Mouse (Mus musculus): ENCODE results near the gene Znhit3. TPM values are rescaled to one million over a fixed set of nuclear protein-coding genes. Genes with fewer than 3 reads are reported as not detected.

Gene Znhit3
- polyA plus RNA-seq, 1 experiment from 2014 or later = 27.9 TPM

DNA sequence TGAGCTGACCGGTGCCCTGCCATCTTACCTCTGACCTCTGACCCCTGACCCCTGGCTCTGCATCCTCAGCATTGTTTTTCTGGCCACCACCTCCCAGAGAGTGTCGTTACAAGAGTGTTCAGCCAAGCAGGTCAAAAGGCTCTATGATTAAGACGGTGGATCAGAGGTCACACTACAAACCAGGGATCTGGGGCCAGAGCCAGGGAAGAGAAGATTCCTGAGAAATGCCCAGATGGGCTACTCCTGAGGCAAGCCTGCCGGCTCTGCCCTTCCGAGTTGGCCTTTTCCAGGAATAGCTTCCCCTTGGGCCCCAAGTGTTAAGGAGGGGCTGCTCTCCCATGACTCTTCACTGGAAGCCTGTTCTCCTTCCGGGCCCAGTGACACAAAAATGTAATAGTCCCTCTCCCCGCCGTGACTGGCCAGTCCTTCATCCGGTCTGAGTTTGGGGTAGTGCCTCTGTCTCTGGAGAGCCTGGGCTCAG is 43.6 kb upstream of the Znhit3 start:
- 8% methylated on average over 9 of the region's 9 CpGs for WGBS
- peak; percentile 19 for DNase-seq (ENCODE audit: low spot score)
- peak; percentile 31; the same call in 1 of the 2 replicates for ATAC-seq (ENCODE audit: low FRiP score, low TSS enrichment)
- Histone ChIP-seq H3K27ac (replicated peaks) (no peak overlapping the region), H3K4me3 (ENCODE audit: low read depth, low read length) (no peak overlapping the region), H3K9ac (ENCODE audit: low read length) (no peak overlapping the region), H3K36me3 (ENCODE audit: control insufficient read depth, insufficient read depth, low read length) (no peaks in the 10 kb centered on the region), H3K9me3 (ENCODE audit: control insufficient read depth, low read length) (no peaks in the 10 kb centered on the region), H3K4me2 (replicated peaks; ENCODE audit: low read depth) (no peak overlapping the region), H3K4me1 (replicated peaks; ENCODE audit: control insufficient read depth, insufficient read depth) (0 out of 2 replicates have a peak, but pooled peaks cover 2% of the 10 kb centered on the region), H3K27me3 (ENCODE audit: control insufficient read depth, insufficient read depth, low read length) (no peaks in the 10 kb centered on the region)
- TF ChIP-seq EP300 (optimal IDR thresholded peaks at IDR 0.05) (no peak), CTCF (IDR thresholded peaks at IDR 0.05; ENCODE audit: low read depth) (no peak)

DNA sequence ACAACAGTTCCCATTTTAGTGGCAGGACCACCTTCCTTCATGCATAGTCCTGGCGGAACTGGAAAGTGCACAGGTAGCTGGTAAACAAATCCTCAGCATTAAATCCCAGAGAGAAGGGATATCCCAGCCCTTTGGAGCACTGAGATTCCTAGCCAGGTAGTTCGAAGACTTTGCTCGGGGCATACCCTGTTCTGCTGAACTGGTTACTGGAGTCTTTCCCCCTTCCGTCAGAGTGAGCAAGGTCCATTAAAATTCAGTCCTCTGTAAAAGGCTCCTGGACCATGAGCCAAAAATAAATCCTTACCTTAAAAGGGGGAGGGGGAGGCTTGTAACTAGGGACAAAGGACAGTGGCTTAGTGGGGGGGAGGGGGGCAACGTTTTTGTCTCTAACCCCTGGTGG is 43.0 kb upstream of the Znhit3 start:
- WGBS = 31% methylated on average over 5 of the region's 5 CpGs
- Histone ChIP-seq H3K4me3 (ENCODE audit: low read depth, low read length) (no peak overlapping the region), H3K36me3 (ENCODE audit: control insufficient read depth, insufficient read depth, low read length) (no peaks in the 10 kb centered on the region), H3K4me2 (replicated peaks; ENCODE audit: low read depth) (no peak overlapping the region), H3K9me3 (ENCODE audit: control insufficient read depth, low read length) (no peaks in the 10 kb centered on the region), H3K27ac (replicated peaks) (no peak overlapping the region), H3K9ac (ENCODE audit: low read length) (no peak overlapping the region), H3K27me3 (ENCODE audit: control insufficient read depth, insufficient read depth, low read length) (no peaks in the 10 kb centered on the region), H3K4me1 (replicated peaks; ENCODE audit: control insufficient read depth, insufficient read depth) (0 out of 2 replicates have a peak, but pooled peaks cover 2% of the 10 kb centered on the region)
- ATAC-seq (ENCODE audit: low FRiP score, low TSS enrichment) = no peak
- no peak for DNase-seq (ENCODE audit: low spot score)
- TF ChIP-seq CTCF (IDR thresholded peaks at IDR 0.05; ENCODE audit: low read depth) (no peak), EP300 (optimal IDR thresholded peaks at IDR 0.05) (no peak)

DNA sequence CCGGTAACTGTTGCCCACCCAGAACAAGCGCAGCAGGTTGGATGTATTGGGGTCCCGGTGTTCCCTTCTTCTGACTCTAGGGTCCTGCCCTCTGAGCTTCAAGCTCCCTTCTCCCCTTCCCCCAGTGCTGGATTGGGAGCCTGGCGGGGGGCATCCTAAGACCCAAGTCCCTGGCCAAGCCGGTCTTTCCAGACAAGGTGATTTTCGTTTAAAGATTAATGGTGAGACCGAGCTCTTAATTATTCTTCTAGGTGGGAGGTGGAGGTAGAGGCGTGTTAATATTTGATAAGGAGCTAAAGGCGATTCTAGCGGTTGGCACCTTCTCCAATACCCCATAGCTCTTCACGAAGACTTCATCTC is 42.1 kb upstream of the Znhit3 start:
- no peak overlapping the region for H3K27ac ChIP-seq (replicated peaks)
- H3K27me3 ChIP-seq (ENCODE audit: control insufficient read depth, insufficient read depth, low read length) = no peaks in the 10 kb centered on the region
- WGBS = 2% methylated on average over 11 of the region's 11 CpGs
- H3K9me3 ChIP-seq (ENCODE audit: control insufficient read depth, low read length) = no peaks in the 10 kb centered on the region
- no peak overlapping the region for H3K4me3 ChIP-seq (ENCODE audit: low read depth, low read length)
- no peaks in the 10 kb centered on the region for H3K36me3 ChIP-seq (ENCODE audit: control insufficient read depth, insufficient read depth, low read length)
- DNase-seq (ENCODE audit: low spot score) (no peak), ATAC-seq (ENCODE audit: low FRiP score, low TSS enrichment) (no peak)
- no peak for TF ChIP-seq EP300 (optimal IDR thresholded peaks at IDR 0.05)
- TF ChIP-seq CTCF (IDR thresholded peaks at IDR 0.05; ENCODE audit: low read depth) = no peak
- 0 out of 2 replicates have a peak, but pooled peaks cover 2% of the 10 kb centered on the region for H3K4me1 ChIP-seq (replicated peaks; ENCODE audit: control insufficient read depth, insufficient read depth)
- H3K4me2 ChIP-seq (replicated peaks; ENCODE audit: low read depth) = no peak overlapping the region
- no peak overlapping the region for H3K9ac ChIP-seq (ENCODE audit: low read length)

DNA sequence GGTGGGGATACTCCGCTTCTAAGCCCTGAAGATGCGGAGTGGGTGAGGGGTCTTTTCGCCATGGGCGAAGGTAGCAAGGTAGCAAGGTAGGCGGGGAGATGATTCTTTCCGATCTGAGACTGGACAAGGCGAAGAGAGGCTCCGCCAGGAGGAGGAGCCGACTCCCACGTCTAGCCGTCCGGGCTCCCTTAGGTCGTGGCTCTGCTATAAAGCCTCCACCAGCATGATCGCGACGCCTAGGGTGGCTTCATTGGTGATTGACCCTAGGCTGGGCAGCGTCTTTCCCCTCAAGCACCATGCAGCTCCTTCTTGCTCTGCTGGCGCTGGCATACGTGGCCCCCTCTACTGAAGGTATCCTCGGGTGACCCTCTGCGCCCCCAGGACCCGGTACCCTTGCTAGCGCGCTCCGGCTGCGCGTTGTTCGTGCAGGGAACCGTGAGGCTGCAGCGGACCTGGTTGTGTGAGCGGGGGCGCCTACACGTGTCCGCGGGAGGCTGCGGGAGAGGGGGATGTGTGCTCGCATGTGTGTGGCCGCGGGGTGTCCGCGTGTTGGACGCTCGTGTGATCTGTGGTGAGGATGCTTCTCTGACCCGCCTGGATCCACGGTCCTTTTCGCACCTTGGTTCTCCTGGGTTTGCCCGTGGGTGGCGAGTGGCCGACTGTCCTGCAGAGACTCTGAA is 41.6 kb upstream of the Znhit3 start, which contains the start of gene Car4:
Gene Car4 (plus strand): TSS at position 196 of the 680 bp plus-strand sequence.
- H3K36me3 ChIP-seq (ENCODE audit: control insufficient read depth, insufficient read depth, low read length) = no peaks in the 10 kb centered on the region
- ATAC-seq (ENCODE audit: low FRiP score, low TSS enrichment) (no peak), DNase-seq (ENCODE audit: low spot score) (peak; percentile 17)
- no peak within 1 kb of the TSS for H3K27ac ChIP-seq (replicated peaks)
- WGBS = 1% methylated on average over 46 of the region's 49 CpGs
- no peaks in the 10 kb centered on the region for H3K9me3 ChIP-seq (ENCODE audit: control insufficient read depth, low read length)
- peak within 1 kb of the TSS; percentile 23 for H3K4me2 ChIP-seq (replicated peaks; ENCODE audit: low read depth)
- peak within 1 kb of the TSS; percentile 17; the same call in 1 of the 2 replicates for H3K4me3 ChIP-seq (ENCODE audit: low read depth, low read length)
- TF ChIP-seq EP300 (optimal IDR thresholded peaks at IDR 0.05) (no peak), CTCF (IDR thresholded peaks at IDR 0.05; ENCODE audit: low read depth) (no peak)
- 0 out of 2 replicates have a peak, but pooled peaks cover 2% of the 10 kb centered on the region for H3K4me1 ChIP-seq (replicated peaks; ENCODE audit: control insufficient read depth, insufficient read depth)
- H3K9ac ChIP-seq (ENCODE audit: low read length) = no peak within 1 kb of the TSS
- H3K27me3 ChIP-seq (ENCODE audit: control insufficient read depth, insufficient read depth, low read length) = no peaks in the 10 kb centered on the region

DNA sequence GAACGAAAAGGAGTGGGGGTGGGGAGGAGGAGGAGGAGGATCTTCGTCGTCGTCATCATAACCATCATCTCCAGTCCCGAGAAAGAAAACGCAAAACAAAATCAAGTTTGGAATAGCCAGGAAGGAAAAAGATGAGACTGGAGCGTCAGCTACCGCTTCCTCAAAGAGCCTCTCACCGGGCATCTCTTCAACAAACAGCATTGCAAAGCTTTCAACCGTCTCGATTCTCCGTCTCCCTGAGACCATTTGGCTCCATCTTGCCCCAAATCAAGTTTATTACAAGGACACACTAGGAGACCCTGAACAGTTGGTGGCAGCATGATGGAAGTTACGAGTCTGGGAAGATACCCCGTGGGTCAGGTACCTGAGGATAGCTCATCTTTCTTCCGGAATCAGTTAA is 41.0 kb upstream of the Znhit3 start:
- 5% methylated on average over 15 of the region's 15 CpGs for WGBS
- no peaks in the 10 kb centered on the region for H3K27me3 ChIP-seq (ENCODE audit: control insufficient read depth, insufficient read depth, low read length)
- no peaks in the 10 kb centered on the region for H3K9me3 ChIP-seq (ENCODE audit: control insufficient read depth, low read length)
- peak overlapping the region; percentile 17; the same call in 1 of the 2 replicates for H3K4me3 ChIP-seq (ENCODE audit: low read depth, low read length)
- no peak overlapping the region for H3K9ac ChIP-seq (ENCODE audit: low read length)
- H3K4me1 ChIP-seq (replicated peaks; ENCODE audit: control insufficient read depth, insufficient read depth) = 0 out of 2 replicates have a peak, but pooled peaks cover 2% of the 10 kb centered on the region
- DNase-seq (ENCODE audit: low spot score) = no peak
- no peak overlapping the region for H3K27ac ChIP-seq (replicated peaks)
- no peaks in the 10 kb centered on the region for H3K36me3 ChIP-seq (ENCODE audit: control insufficient read depth, insufficient read depth, low read length)
- ATAC-seq (ENCODE audit: low FRiP score, low TSS enrichment) = no peak
- no peak for TF ChIP-seq CTCF (IDR thresholded peaks at IDR 0.05; ENCODE audit: low read depth)
- TF ChIP-seq EP300 (optimal IDR thresholded peaks at IDR 0.05) = no peak
- peak overlapping the region; percentile 23 for H3K4me2 ChIP-seq (replicated peaks; ENCODE audit: low read depth)

DNA sequence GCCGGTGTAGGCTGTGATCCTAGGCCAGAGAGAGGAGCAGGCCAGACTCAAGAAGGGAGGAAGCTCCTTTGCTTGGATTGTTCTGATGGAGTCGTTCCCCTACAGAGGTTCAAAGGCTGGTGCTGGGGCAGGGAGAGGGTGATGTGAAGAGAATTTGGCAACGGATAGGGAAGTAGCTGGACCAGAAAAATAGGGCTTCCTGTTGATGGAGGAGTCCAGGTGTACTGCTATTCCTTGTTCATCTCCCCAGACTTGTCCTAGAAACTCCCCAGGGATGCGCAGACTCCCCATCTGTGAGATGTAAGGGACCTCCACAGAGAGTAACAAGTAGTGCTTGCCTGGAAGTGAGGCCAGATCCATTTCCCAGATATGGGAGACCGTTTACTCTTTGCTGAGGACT is 40.2 kb upstream of the Znhit3 start:
- Histone ChIP-seq H3K9ac (ENCODE audit: low read length) (no peak overlapping the region), H3K36me3 (ENCODE audit: control insufficient read depth, insufficient read depth, low read length) (no peaks in the 10 kb centered on the region), H3K27ac (replicated peaks) (no peak overlapping the region), H3K4me3 (ENCODE audit: low read depth, low read length) (no peak overlapping the region), H3K27me3 (ENCODE audit: control insufficient read depth, insufficient read depth, low read length) (no peaks in the 10 kb centered on the region), H3K4me1 (replicated peaks; ENCODE audit: control insufficient read depth, insufficient read depth) (0 out of 2 replicates have a peak, but pooled peaks cover 2% of the 10 kb centered on the region), H3K9me3 (ENCODE audit: control insufficient read depth, low read length) (no peaks in the 10 kb centered on the region), H3K4me2 (replicated peaks; ENCODE audit: low read depth) (no peak overlapping the region)
- DNase-seq (ENCODE audit: low spot score) (no peak), ATAC-seq (ENCODE audit: low FRiP score, low TSS enrichment) (no peak)
- TF ChIP-seq CTCF (IDR thresholded peaks at IDR 0.05; ENCODE audit: low read depth) = no peak
- no peak for TF ChIP-seq EP300 (optimal IDR thresholded peaks at IDR 0.05)
- 24% methylated on average over 5 of the region's 5 CpGs for WGBS
